Mouse (Mus musculus) G1E (cell line): ENCODE measurements around the gene Jtb. TPM values are rescaled to one million over a fixed set of nuclear protein-coding genes. Genes with fewer than 3 reads are reported as not detected.

ENCODE experiments used
- ATAC-seq: 2 replicates; pipeline ENCODE4 v1.8.0; 2016; ENCODE audit warnings: mild to moderate bottlenecking; ENCODE audit not compliant: insufficient number of reproducible peaks, poor library complexity, low FRiP score, severe bottlenecking; ENCODE audit errors: extremely low read depth
- DNase-seq: peaks from one replicate; pipeline ENCODE4 v3.0.0; 2012; ENCODE audit warnings: low spot score
- H3K27me3 ChIP-seq: 2 replicates; pipeline ENCODE4 v1.6.1; 2012; ENCODE audit warnings: mild to moderate bottlenecking, low read length, inconsistent platforms; ENCODE audit not compliant: insufficient read depth
- H3K36me3 ChIP-seq: replicated peaks from 2 replicates; pipeline ENCODE3; 2012; ENCODE audit warnings: mild to moderate bottlenecking, inconsistent platforms
- H3K4me1 ChIP-seq: 2 replicates; pipeline ENCODE4 v1.6.1; 2012; ENCODE audit warnings: low read depth, low read length, inconsistent platforms, mixed read lengths; ENCODE audit not compliant: insufficient read depth
- H3K4me3 ChIP-seq: 2 replicates; pipeline ENCODE4 v1.5.1; 2012; ENCODE audit warnings: low read depth, mild to moderate bottlenecking, inconsistent platforms, low read length, moderate library complexity, mixed read lengths
- H3K9me3 ChIP-seq: replicated peaks from 2 replicates; pipeline ENCODE4 v1.6.1; 2012; ENCODE audit warnings: inconsistent platforms
- CTCF ChIP-seq: IDR thresholded peaks from 2 replicates; pipeline ENCODE4 v1.5.1; 2012; ENCODE audit warnings: low read depth, low read length, inconsistent platforms, mixed read lengths
- GATA1 ChIP-seq: IDR thresholded peaks from 2 replicates; pipeline ENCODE4 v1.6.1; 2012; ENCODE audit warnings: borderline replicate concordance, low read length, inconsistent platforms, mixed read lengths
- GATA2 ChIP-seq: IDR thresholded peaks from 2 replicates; pipeline ENCODE4 v1.6.1; 2012; ENCODE audit warnings: low read depth, low read length, inconsistent platforms, borderline replicate concordance
- POLR2AphosphoS5 ChIP-seq: IDR thresholded peaks from 2 replicates; pipeline ENCODE4 v1.6.1; 2012; ENCODE audit warnings: low read depth, low read length, inconsistent platforms; ENCODE audit not compliant: insufficient replicate concordance
- TAL1 ChIP-seq: conservative IDR thresholded peaks from 2 replicates; pipeline ENCODE4 v1.6.1; 2012; ENCODE audit warnings: low read depth, low read length, inconsistent platforms, mixed read lengths
- polyA plus RNA-seq: library from polyadenylated mRNA; stranded (reverse); fragments of >175 nt; gene quantifications from 2 replicates; pipeline ENCODE4 v1.2.3, GENCODE M21; 2012
- total RNA-seq, 2 experiments: library from RNA; stranded (forward) in 1 of 2; stranded (reverse) in 1 of 2; fragments of 200-1000 nt in 1 of 2; fragments of >200 nt in 1 of 2; fragmentation: Nextera tagmentation in 1 of 2; gene quantifications; 2 replicates each; pipeline ENCODE4 v1.2.3; 2014 to 2017

Jtb gene
- total RNA-seq (2014; fragmentation: Nextera tagmentation) (23.9 and 38.8 TPM in 2 replicates), total RNA-seq (2017) (40.9 and 44.5 TPM in 2 replicates), polyA plus RNA-seq (73.6 and 98.7 TPM in 2 replicates)

GRCm38 (mm10) chr3:90231507-90232333 lies at the start of gene Jtb:
Gene Jtb (plus strand): TSS chr3:90231597.
- H3K27me3 ChIP-seq: no peaks in the 10 kb centered on the region
- peak; percentile 95 for ATAC-seq
- H3K36me3 ChIP-seq: peaks cover 31% of the 10 kb centered on the region
- peaks cover 4% of the 10 kb centered on the region; the same call in 1 of the 2 replicates for H3K9me3 ChIP-seq
- H3K4me3 ChIP-seq: peak within 1 kb of the TSS; percentile 84
- DNase-seq: peak; percentile 86
- H3K4me1 ChIP-seq: peaks cover 16% of the 10 kb centered on the region
- TF ChIP-seq GATA2 (no peak), GATA1 (no peak), POLR2AphosphoS5 (no peak), CTCF (no peak), TAL1 (no peak)

- H3K4me3 ChIP-seq: no peak overlapping the region
- no peaks in the 10 kb centered on the region for H3K9me3 ChIP-seq
- TF ChIP-seq GATA1 (no peak), POLR2AphosphoS5 (no peak), TAL1 (no peak), GATA2 (no peak), CTCF (no peak)
- DNase-seq (no peak), ATAC-seq (no peak)
- H3K4me1 ChIP-seq: no peaks in the 10 kb centered on the region
- no peaks in the 10 kb centered on the region for H3K36me3 ChIP-seq
- peaks cover 12% of the 10 kb centered on the region; the same call in 1 of the 2 replicates for H3K27me3 ChIP-seq
Observed at GRCm38 (mm10) chr3:90183581-90183980, 47.8 kb upstream of the Jtb start.

GRCm38 (mm10) chr3:90190859-90191510 lies 40.4 kb upstream of the Jtb start:
- H3K9me3 ChIP-seq: no peaks in the 10 kb centered on the region
- ATAC-seq (no peak), DNase-seq (no peak)
- peaks cover 30% of the 10 kb centered on the region for H3K27me3 ChIP-seq
- H3K4me3 ChIP-seq: no peak overlapping the region
- H3K36me3 ChIP-seq: no peaks in the 10 kb centered on the region
- no peaks in the 10 kb centered on the region; the same call in 1 of the 2 replicates for H3K4me1 ChIP-seq
- TF ChIP-seq GATA2 (no peak), TAL1 (no peak), CTCF (no peak), POLR2AphosphoS5 (no peak), GATA1 (no peak)

GRCm38 (mm10) chr3:90194759-90195158 lies 36.6 kb upstream of the Jtb start:
- Histone ChIP-seq H3K4me1 (no peaks in the 10 kb centered on the region; the same call in 1 of the 2 replicates), H3K9me3 (no peaks in the 10 kb centered on the region), H3K27me3 (peaks cover 26% of the 10 kb centered on the region), H3K36me3 (no peaks in the 10 kb centered on the region), H3K4me3 (no peak overlapping the region)
- DNase-seq (no peak), ATAC-seq (no peak)
- TF ChIP-seq TAL1 (no peak), GATA2 (no peak), CTCF (no peak), POLR2AphosphoS5 (no peak), GATA1 (no peak)

GRCm38 (mm10) chr3:90195644-90196043 lies 35.8 kb upstream of the Jtb start:
- Histone ChIP-seq H3K9me3 (no peaks in the 10 kb centered on the region), H3K4me3 (no peak overlapping the region), H3K27me3 (peaks cover 22% of the 10 kb centered on the region), H3K36me3 (no peaks in the 10 kb centered on the region), H3K4me1 (no peaks in the 10 kb centered on the region; the same call in 1 of the 2 replicates)
- ATAC-seq: no peak
- no peak for DNase-seq
- TF ChIP-seq POLR2AphosphoS5 (no peak), TAL1 (no peak), CTCF (no peak), GATA1 (no peak), GATA2 (no peak)

GRCm38 (mm10) chr3:90197548-90197947 lies 33.8 kb upstream of the Jtb start:
- no peak overlapping the region for H3K4me3 ChIP-seq
- DNase-seq (no peak), ATAC-seq (no peak)
- H3K4me1 ChIP-seq: no peaks in the 10 kb centered on the region; the same call in 1 of the 2 replicates
- H3K27me3 ChIP-seq: peaks cover 21% of the 10 kb centered on the region
- H3K36me3 ChIP-seq: no peaks in the 10 kb centered on the region
- no peak for TF ChIP-seq TAL1
- no peak for TF ChIP-seq GATA1
- no peak for TF ChIP-seq CTCF
- no peak for TF ChIP-seq POLR2AphosphoS5
- TF ChIP-seq GATA2: no peak
- H3K9me3 ChIP-seq: no peaks in the 10 kb centered on the region
